Mouse (Mus musculus): ENCODE measurements at regions not wholly inside any gene's neighbourhood (a gene's known extent, or its start where the extent isn't known, plus 50 kb on each side); places are given as distances from the start of the nearest gene placed in this dataset.

DNA sequence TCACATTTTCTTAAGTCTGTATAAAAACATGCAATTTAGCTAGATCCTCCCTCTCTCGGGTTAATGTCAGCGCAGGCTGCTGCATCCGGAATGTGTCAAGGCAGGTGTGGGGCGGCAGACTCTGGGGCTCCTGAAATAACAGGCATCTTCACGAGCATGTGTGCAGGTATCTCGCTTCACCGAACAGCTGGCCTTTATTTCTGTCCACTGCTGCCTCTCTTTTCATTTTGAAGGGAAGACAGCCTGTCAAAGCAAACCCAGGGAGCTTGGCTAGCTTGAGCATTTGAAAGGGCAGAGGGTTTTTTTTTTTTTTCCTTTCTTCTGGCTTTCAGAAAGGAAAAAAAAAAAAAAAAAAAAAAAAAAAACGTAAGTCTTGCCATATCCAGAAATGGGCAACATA, 230.4 kb upstream of the Xylt1 start:
- TF ChIP-seq CTCF (IDR thresholded peaks at IDR 0.05; ENCODE audit: insufficient read depth, low read length) = no peak
- no peak for TF ChIP-seq POLR2A (IDR thresholded peaks at IDR 0.05; ENCODE audit: borderline replicate concordance, extremely low read depth, low read depth, low read length)

Measured in lung, adult 2 months (tissue).